In the genomic region with DNA sequence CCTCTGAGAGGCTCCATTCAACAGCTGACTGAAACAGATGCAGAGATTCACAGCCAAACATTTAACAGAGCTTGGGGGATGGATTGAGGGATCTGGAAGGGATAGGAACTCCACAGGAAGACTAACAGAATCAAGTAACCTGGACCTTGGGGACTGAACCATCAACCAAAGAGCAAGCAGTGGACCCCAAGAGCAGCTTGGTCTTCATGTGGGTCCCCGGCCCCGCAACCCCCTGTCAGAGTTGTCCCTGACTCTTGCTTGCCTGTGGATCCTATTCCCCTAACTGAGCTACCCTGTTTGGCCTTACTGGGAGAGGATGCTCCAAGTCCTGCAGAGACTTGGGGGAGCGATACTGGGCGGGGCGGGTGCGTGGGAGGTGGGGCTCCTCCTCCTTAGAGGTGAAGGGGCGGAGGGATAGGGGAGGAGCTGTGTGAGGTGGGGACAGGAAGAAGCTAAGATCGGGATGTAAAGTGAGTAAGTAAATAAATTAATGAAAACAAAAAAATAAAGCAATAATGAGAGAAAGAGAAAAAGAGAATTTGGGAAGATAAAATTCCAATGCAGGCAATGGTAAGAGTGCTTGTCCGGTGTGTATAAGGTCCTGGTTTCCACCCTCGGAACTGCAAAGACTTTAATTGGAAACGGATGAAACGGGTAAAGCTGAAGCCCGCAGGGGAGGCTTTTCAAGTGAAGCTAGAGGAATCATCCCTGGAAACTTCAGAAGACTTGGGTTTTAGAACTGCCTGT, we compare ENCODE assay signal across 8 mouse cellular contexts. TPM values are rescaled to one million over a fixed set of nuclear protein-coding genes. Genes with fewer than 3 reads are reported as not detected.
DNase-seq lines count a peak whose midpoint lies in the region; ATAC-seq lines count a peak whose summit lies in the region.

No protein-coding gene starts in this region.

- 0 out of 2 replicates have a peak, but pooled peaks cover 4% of the 10 kb centered on the region for H3K4me1 ChIP-seq in embryonic facial prominence, embryonic 12.5 days
- peaks cover 9% of the 10 kb centered on the region for H3K4me1 ChIP-seq in limb, embryonic 10.5 days
- H3K4me1 ChIP-seq in neural tube, embryonic 13.5 days (replicated peaks): peaks cover 9% of the 10 kb centered on the region

- ATAC-seq in embryonic facial prominence, embryonic 12.5 days (ENCODE audit: insufficient number of reproducible peaks, insufficient read depth, low FRiP score, low TSS enrichment): peak; percentile 47; the same call in 1 of the 2 replicates
- no peak for ATAC-seq in neural tube, embryonic 13.5 days (ENCODE audit: low read depth)

- H3K4me2 ChIP-seq in embryonic facial prominence, embryonic 12.5 days (replicated peaks): peak overlapping the region; percentile 43
- H3K4me2 ChIP-seq in neural tube, embryonic 13.5 days: peak overlapping the region; percentile 43

- H3K4me3 ChIP-seq in embryonic facial prominence, embryonic 12.5 days: peak overlapping the region; percentile 29
- H3K4me3 ChIP-seq in limb, embryonic 10.5 days: peak overlapping the region; percentile 45
- peak overlapping the region; percentile 8; the same call in 1 of the 2 replicates for H3K4me3 ChIP-seq in neural tube, embryonic 13.5 days

- peak overlapping the region; percentile 8; the same call in 1 of the 2 replicates for H3K9ac ChIP-seq in embryonic facial prominence, embryonic 12.5 days
- H3K9ac ChIP-seq in neural tube, embryonic 13.5 days: no peak overlapping the region

- H3K36me3 ChIP-seq in embryonic facial prominence, embryonic 12.5 days: no peaks in the 10 kb centered on the region
- H3K36me3 ChIP-seq in limb, embryonic 10.5 days: no peaks in the 10 kb centered on the region
- H3K36me3 ChIP-seq in neural tube, embryonic 13.5 days: no peaks in the 10 kb centered on the region

- H3K9me3 ChIP-seq in embryonic facial prominence, embryonic 12.5 days: no peaks in the 10 kb centered on the region
- H3K9me3 ChIP-seq in limb, embryonic 10.5 days (replicated peaks): no peaks in the 10 kb centered on the region
- no peaks in the 10 kb centered on the region for H3K9me3 ChIP-seq in neural tube, embryonic 13.5 days

- H3K27me3 ChIP-seq in embryonic facial prominence, embryonic 12.5 days: no peaks in the 10 kb centered on the region
- H3K27me3 ChIP-seq in limb, embryonic 10.5 days (ENCODE audit: low read depth, poor library complexity, severe bottlenecking): no peaks in the 10 kb centered on the region
- H3K27me3 ChIP-seq in neural tube, embryonic 13.5 days: no peaks in the 10 kb centered on the region

- H3K27ac ChIP-seq in embryonic facial prominence, embryonic 12.5 days: no peak overlapping the region
- H3K27ac ChIP-seq in limb, embryonic 10.5 days: peak overlapping the region; percentile 56; the same call in 1 of the 2 replicates
- no peak overlapping the region for H3K27ac ChIP-seq in neural tube, embryonic 13.5 days (replicated peaks)

- peak; percentile 20 to 35 for DNase-seq in kidney, postnatal 4 days
- DNase-seq in kidney, postnatal 14 days: no peak
- DNase-seq in limb, embryonic 10.5 days (ENCODE audit: low spot score): peak; percentile 55
- DNase-seq in testis, postnatal 14 days (ENCODE audit: low spot score): no peak
- DNase-seq in layer of hippocampus, postnatal 25 days (ENCODE audit: extremely low spot score in 1 of 2, low spot score in 1 of 2): no peak
- no peak for DNase-seq in gastrocnemius, postnatal 25 days

- WGBS in embryonic facial prominence, embryonic 12.5 days: 12% methylated on average over 13 of the region's 13 CpGs
- WGBS in limb, embryonic 10.5 days: 13% methylated on average over 13 of the region's 13 CpGs
- 12% methylated on average over 13 of the region's 13 CpGs for WGBS in neural tube, embryonic 13.5 days

RNA-seq across cellular contexts. Expression of a gene that starts 36.7 kb away (rescaled TPM):
- 47.9 and 52.0 TPM in 2 replicates for polyA plus RNA-seq in embryonic facial prominence, embryonic 12.5 days (2016; fragmentation: Nextera tagmentation; extraction: Ambion mirVana)
- 33.5 and 36.7 TPM in 2 replicates for polyA plus RNA-seq in limb, embryonic 10.5 days (2016; fragmentation: Nextera tagmentation; extraction: Ambion mirVana)
- polyA plus RNA-seq in neural tube, embryonic 13.5 days (2015; fragmentation: Nextera tagmentation; extraction: Ambion mirVana): 95.6 and 95.8 TPM in 2 replicates
- 100 to 1,000 TPM; 144 to 159 TPM for total RNA-seq in layer of hippocampus, postnatal 25 days (2021)
- total RNA-seq in gastrocnemius, postnatal 25 days (2021): 10 to 100 TPM; 29.3 to 31.6 TPM

RNA-seq across cellular contexts. Expression of a gene that starts 46.6 kb away (rescaled TPM):
- 105 TPM in 2 replicates for polyA plus RNA-seq in embryonic facial prominence, embryonic 12.5 days (2016; fragmentation: Nextera tagmentation; extraction: Ambion mirVana)
- polyA plus RNA-seq in limb, embryonic 10.5 days (2016; fragmentation: Nextera tagmentation; extraction: Ambion mirVana): 77.1 and 79.7 TPM in 2 replicates
- polyA plus RNA-seq in neural tube, embryonic 13.5 days (2015; fragmentation: Nextera tagmentation; extraction: Ambion mirVana): 93.8 and 103 TPM in 2 replicates
- 10 to 100 TPM; 50.1 to 55.0 TPM for total RNA-seq in layer of hippocampus, postnatal 25 days (2021)
- 10 to 100 TPM; 44.9 to 56.0 TPM for total RNA-seq in gastrocnemius, postnatal 25 days (2021)

Comparison
In these comparisons a context has a peak if more than half of its experiments do, and no peak if none do; other contexts are left out.
1. DNase-seq: peak in kidney, postnatal 4 days (2 of 2) and limb, embryonic 10.5 days (single experiment); none in kidney, postnatal 14 days (single experiment), testis, postnatal 14 days (single experiment), layer of hippocampus, postnatal 25 days (0 of 2) and gastrocnemius, postnatal 25 days (single experiment).
2. Peak in every context shown above with its lines, with median percentiles within 50 percentile points of each other: H3K4me3 ChIP-seq.